Mouse (Mus musculus): ENCODE data around the gene Tmem222. TPM values are rescaled to one million over a fixed set of nuclear protein-coding genes. Genes with fewer than 3 reads are reported as not detected.

Gene Tmem222
- total RNA-seq, 2 experiments from 2014 or later: 16.0 to 52.0 TPM

DNA sequence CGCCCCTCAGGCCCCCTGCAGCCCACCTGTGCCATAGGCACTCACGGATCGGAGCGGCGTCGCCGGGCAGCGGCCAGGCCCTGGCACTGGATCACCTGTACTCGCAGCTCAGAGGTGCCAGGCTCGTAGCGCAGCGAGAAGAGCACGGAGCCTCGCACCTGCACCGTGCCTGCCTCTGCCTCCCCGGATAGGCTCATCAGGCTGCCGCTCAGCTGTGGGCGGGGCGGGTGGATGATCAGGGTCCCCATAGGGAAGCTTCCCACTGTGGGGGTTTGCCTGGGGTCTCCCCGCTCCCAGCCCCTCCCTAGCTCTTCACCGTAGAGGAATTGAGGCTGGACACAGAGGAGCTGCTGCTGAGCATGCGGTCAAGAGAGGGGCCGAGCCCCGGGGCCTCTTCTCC, 20.8 kb downstream of the Tmem222 start:
- no peak for ATAC-seq (replicated peaks; ENCODE audit: poor library complexity, severe bottlenecking)

GRCm38 (mm10) chr4:133255392-133255791, 22.2 kb downstream of the Tmem222 start:
- no peak for ATAC-seq (replicated peaks; ENCODE audit: poor library complexity, severe bottlenecking)

DNA sequence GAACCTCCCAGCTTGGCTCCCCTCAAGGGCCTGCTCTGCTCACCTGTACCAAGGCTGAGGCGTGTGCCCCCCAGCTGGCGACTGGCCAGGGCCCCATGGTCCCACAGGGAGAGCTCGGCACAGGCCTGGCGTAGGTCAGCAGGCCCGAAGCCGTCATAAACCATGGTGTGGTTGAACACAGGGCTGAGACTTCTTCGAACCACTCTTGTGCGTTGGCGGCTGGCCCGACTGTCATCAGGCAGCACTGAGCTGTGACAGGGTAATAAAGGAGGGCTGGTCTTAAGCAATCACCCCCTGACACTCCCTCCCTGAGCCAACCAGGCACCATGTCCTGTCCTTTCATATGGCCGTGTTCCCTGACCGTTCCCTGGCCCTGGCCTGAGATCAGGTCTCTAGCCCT, 24.2 kb downstream of the Tmem222 start:
- ATAC-seq (replicated peaks; ENCODE audit: poor library complexity, severe bottlenecking): no peak

- ATAC-seq (replicated peaks; ENCODE audit: poor library complexity, severe bottlenecking): no peak
Measured at GRCm38 (mm10) chr4:133252089-133252488, 25.5 kb downstream of the Tmem222 start.

DNA sequence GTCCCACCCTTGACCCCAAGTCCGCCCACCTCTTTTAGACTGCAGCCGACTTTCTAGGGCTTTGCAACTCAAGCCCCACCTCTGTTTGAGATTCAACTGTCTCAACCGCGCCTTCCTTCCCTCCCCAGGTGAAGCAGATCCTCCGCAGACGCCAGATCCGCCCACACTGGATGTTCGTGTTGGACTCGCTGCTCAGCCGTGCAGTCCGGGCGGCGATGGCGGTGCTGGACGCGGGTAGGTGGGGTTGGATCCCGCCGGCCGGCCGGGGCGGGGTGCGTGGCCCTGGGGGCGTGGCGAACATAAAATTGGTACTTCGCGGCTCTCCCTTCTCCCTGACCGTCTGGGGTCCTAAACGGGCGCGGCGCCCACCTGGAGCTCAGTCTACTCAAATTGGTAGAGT, 26.4 kb downstream of the Tmem222 start:
- no peak; the same call in 1 of the 2 replicates for ATAC-seq (replicated peaks; ENCODE audit: poor library complexity, severe bottlenecking)

DNA sequence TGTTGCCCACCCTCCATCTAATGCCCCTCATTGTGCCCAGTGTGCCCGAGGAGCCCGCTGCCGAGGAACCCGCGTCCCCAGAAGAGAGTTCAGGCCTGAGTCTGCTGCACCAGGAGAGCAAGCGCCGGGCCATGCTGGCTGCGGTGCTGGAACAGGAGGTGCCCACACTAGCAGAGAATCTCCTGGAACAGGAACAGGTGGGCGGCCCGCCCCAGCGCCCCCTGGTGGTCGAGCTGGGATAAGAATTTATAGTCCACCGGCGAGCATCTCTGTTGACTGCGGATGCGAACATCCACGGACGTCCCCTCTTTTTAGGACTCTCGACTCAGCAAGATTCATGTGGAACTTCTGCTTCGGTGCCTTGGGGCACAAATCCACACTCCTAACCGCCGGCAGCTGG, 27.0 kb downstream of the Tmem222 start:
- ATAC-seq (replicated peaks; ENCODE audit: poor library complexity, severe bottlenecking): peak; percentile 57

DNA sequence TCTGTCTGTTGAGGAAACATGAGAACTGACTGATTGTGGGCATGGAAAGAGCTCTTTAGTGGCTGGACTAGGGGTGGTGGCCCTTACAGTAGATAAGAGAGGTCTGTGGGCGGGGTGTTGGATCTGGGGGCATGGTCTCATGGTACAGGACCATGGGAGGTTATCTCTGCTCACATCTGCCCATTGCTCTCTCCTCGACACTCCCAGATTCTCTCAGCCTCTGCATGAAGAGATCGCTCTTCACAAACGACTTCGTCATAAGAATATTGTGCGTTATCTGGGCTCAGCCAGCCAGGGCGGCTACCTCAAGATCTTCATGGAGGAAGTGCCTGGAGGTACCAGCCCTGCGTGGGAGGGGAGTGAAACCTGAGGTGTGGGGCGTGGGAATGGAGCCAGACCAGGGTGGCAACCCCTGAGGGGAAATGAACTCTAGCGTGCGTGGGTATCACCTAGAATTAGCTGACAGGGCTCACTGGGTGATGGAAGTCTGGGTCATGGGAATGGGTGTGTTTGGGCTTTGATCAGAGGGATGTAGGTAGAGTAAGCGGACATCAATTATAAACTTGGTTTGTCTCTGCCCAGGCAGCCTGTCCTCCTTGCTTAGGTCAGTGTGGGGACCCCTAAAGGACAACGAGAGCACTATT, 29.7 kb downstream of the Tmem222 start:
- ATAC-seq (replicated peaks; ENCODE audit: poor library complexity, severe bottlenecking): peak; percentile 8; the same call in 1 of the 2 replicates

DNA sequence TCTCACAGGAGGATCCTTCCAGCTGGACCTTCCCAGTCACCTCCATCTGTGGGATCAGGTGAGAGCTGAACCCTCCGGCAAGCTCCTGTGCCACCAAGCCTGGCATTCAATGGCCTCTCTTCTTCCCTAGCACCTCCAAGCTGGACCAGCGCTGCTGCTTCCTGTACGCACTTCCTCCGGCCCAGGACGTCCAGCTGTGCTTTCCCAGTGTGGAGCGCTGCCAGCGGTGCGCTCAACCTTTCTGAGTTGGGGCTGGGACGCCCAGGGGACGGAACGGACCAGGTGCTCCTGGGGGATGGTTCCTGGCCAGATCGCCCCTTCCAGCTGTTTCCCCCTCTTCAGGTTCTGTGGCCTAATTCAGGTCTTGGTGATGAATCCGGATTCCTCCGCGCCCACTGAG, 30.5 kb downstream of the Tmem222 start:
- no peak for ATAC-seq (replicated peaks; ENCODE audit: poor library complexity, severe bottlenecking)

DNA sequence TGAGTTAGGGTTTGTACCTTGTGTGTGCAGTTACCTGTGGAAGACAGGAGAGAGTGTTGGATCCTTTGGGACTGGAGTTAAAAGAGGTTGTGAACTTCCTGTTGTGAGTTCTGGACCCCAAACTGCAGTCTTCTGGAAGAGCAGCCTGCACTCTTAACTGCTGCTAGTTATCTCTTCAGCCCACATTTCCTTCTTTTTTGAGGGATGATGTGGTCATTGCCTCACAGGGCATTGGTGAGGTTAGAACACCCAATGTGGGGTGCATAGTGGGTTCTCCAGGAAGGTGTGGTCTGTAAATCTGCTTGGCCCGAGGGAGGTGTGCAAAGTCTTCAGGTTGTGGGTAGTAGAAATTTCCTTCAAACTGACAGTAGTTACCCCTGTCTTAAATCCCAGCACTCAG, 33.3 kb downstream of the Tmem222 start:
- ATAC-seq (replicated peaks; ENCODE audit: poor library complexity, severe bottlenecking): no peak

DNA sequence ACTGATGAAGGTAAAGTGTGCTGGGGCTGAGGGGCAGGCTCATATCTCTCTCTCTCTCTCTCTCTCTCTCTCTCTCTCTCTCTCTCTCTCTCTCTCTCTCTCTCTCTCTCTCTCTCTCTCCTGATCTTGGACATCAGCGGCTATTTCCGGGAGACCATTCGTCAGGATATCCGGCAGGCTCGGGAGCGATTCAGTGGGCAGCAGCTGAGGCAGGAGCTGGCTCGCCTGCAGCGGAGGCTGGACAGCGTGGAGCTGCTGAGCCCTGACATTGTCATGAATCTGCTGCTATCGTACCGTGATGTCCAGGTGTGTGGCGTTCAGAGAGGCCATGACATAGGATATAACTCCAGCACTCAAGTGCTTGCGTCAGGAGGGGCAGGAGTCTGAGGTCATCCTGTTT, 34.1 kb downstream of the Tmem222 start:
- ATAC-seq (replicated peaks; ENCODE audit: poor library complexity, severe bottlenecking): no peak

- no peak for ATAC-seq (replicated peaks; ENCODE audit: poor library complexity, severe bottlenecking)
Measured at GRCm38 (mm10) chr4:133242710-133243109, 34.9 kb downstream of the Tmem222 start.

DNA sequence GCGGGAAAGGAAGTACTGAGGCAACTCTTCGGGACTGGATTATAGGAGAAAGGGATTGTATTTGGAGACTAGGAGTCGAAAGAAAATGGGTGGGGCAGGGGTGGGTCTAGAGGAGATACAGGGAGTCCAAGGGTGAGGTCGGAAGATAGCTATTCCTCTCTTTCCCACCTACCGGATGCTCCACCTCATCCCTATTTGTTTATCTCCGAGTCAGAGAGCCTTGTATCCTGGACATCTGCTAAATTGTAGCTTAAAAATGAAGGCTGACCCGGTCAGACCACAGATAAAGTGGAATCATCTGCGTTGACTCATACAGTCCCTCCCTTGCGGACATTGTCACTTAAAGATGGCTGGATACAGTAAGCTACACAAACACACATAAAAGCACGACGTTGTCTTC, 35.7 kb downstream of the Tmem222 start:
- no peak for ATAC-seq (replicated peaks; ENCODE audit: poor library complexity, severe bottlenecking)

DNA sequence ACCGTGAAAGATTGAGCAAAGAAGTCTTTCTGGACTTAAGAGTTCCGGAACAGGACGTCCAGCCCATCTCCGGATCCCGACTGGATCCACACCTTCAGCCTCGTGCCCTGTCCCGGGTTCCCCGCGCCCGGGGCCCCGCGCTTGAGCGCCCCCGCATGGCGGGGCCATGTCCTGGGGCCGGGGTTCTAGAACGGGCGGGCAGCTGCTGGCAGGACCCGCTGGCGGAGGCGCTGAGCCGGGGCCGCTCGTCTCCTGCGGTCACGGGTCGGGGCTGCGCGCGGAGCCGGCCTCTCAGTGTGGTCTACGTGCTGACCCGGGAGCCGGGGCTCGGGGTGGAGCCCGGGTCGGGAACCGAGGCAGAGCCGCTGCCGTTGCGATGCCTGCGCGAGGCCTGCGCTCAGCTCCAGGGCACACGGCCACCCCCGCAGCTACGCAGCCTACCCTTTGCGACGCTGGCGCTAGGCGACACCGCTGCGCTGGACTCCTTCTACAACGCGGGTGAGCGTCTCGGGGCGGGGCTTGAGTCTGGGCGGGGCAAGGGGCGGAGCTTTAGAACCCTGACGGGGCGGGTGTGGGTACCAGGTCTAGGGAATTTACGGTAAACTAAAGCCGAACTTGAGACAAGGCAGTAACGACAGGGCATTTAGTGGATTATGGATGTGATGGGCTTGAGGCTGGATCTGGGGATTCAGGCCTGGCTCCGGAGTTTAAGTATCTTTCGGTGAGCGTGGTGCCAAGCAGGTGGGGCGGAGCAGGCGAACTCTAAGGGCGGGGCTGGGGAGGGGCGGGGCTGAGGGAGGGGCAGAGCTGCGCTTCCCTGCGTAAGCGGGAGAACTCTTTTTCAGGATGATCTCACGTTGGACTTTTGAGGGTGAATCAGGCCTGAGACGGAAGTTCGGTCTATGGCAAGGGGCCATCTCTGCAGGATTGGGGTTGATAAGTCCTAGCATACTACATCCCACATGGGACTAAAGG, 36.4 kb downstream of the Tmem222 start:
- ATAC-seq (replicated peaks; ENCODE audit: poor library complexity, severe bottlenecking): peak; percentile 62

DNA sequence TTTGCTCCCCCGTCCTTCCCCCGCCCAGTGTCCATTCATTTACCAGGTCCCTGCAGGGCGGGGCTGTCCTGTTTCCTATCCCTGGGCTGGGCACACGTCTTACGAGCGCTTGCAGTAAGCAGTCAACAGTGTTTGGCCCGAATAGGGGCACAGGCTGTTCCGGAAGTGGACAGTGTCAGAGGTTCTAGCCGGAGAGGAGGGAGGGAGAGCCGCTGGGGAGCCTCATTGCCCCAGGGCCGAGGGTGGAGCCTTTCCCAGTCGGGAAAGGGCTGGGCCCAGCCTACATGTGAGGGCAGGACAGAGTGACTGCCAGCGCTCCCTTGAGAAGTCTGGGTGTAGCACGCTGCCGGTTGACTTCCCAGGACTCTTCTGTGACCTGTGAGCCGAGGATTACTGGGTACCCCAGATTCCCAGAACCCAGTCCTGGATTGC, 37.1 kb downstream of the Tmem222 start, which contains the start of gene Map3k6:
TSS of gene Map3k6 (plus strand) at position 329 of the 432 bp plus-strand sequence.
- ATAC-seq (replicated peaks; ENCODE audit: poor library complexity, severe bottlenecking): peak; percentile 61

GRCm38 (mm10) chr4:133237911-133238310, 39.7 kb downstream of the Tmem222 start:
- ATAC-seq (replicated peaks; ENCODE audit: poor library complexity, severe bottlenecking): peak; percentile 65

- no peak for ATAC-seq (replicated peaks; ENCODE audit: poor library complexity, severe bottlenecking)
Measured at GRCm38 (mm10) chr4:133235415-133235814, 42.2 kb downstream of the Tmem222 start.

DNA sequence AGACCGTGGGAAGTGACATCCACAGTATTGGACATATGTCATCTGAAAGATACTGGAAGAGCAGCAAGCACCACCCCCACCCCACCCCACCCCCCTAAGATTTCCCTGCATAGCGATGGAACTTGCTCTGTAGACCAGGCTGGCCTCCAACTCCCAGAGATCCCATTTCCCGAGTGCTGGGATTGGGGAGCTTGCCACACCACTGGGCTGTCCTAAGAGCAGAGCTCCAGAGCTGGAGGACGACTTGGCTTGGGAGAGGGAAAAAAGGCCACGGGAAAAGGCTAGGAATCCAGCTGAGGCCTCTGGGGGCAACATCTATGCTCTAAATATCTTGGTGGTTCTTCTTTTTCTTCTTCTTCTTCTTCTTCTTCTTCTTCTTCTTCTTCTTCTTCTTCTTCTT, 42.8 kb downstream of the Tmem222 start:
- no peak for ATAC-seq (replicated peaks; ENCODE audit: poor library complexity, severe bottlenecking)

GRCm38 (mm10) chr4:133233285-133233976, 44.2 kb downstream of the Tmem222 start:
- ATAC-seq (replicated peaks; ENCODE audit: poor library complexity, severe bottlenecking): 0 out of 2 replicates have a peak, but pooled peaks have one; percentile 28

DNA sequence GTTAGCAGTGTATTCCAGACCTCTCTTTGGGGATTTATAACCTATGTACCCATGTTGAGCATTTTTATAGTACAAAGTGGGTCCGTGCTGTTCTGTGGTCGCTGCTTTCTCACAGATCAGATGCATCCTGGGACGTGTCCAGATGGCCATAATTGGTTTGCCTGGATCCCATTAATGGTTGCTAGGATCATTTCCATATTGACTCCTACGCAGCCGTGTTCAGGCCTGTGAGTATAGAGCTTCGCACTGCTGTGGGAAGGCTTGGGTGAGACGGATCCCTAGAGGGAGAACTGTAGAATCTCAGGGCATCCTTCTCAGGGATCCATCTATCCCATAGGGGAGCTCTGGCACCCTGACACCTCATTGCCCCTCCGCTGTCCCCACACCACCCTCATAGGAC, 48.0 kb downstream of the Tmem222 start:
- no peak for ATAC-seq (replicated peaks; ENCODE audit: poor library complexity, severe bottlenecking)

GRCm38 (mm10) chr4:133227636-133228035, 50.0 kb downstream of the Tmem222 start:
- peak; percentile 17; the same call in 1 of the 2 replicates for ATAC-seq (replicated peaks; ENCODE audit: poor library complexity, severe bottlenecking)

DNA sequence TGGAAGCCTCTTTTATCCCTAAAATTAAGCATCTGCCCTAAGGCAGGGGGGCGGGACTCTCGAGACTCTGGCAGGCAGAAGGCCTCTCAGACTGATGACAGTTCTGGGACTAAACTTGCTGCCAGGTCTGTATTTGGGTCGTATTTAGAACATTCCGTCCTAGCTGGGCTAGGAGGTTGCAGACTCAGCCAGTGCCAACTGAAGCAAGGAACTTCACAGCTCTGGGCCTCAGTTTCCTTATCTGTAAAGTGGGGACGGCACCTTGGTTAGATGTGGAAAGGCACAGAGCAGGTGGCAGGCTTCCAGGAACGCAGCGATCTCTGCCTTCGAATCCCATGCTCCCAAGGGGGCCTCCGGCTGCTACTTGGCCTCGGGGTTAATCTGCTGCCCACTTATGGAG, 51.5 kb downstream of the Tmem222 start:
- no peak for ATAC-seq (replicated peaks; ENCODE audit: poor library complexity, severe bottlenecking)
